Mouse (Mus musculus) midbrain, embryonic 15.5 days (tissue): ENCODE results near the gene Bmpr1b. TPM values are rescaled to one million over a fixed set of nuclear protein-coding genes. Genes with fewer than 3 reads are reported as not detected.

Source experiments
- ATAC-seq: fragments of 200-750 bp; cut with Nextera tagmentation; replicated peaks from 2 replicates; pipeline ENCODE4 v1.8.0; 2017; ENCODE audit warnings: moderate TSS enrichment
- H3K27ac ChIP-seq: fragments of 300-500 bp; sonication (generic); 2 replicates; pipeline ENCODE4 v1.5.1; 2015; ENCODE audit warnings: mild to moderate bottlenecking, inconsistent platforms
- H3K27me3 ChIP-seq: fragments of 300-500 bp; sonication (generic); replicated peaks from 2 replicates; pipeline ENCODE4 v1.6.1; 2015; ENCODE audit warnings: inconsistent platforms
- H3K36me3 ChIP-seq: fragments of 300-500 bp; sonication (generic); replicated peaks from 2 replicates; pipeline ENCODE4 v1.6.1; 2015; ENCODE audit warnings: inconsistent platforms
- H3K4me1 ChIP-seq: fragments of 300-500 bp; sonication (generic); 2 replicates; pipeline ENCODE4 v1.6.1; 2015; ENCODE audit warnings: inconsistent platforms
- H3K4me2 ChIP-seq: fragments of 300-500 bp; sonication (generic); 2 replicates; pipeline ENCODE4 v1.6.1; 2015; ENCODE audit warnings: inconsistent platforms, mild to moderate bottlenecking, moderate library complexity
- H3K4me3 ChIP-seq: fragments of 300-500 bp; sonication (generic); 2 replicates; pipeline ENCODE4 v1.5.1; 2015; ENCODE audit warnings: mild to moderate bottlenecking, inconsistent platforms
- H3K9ac ChIP-seq: fragments of 300-500 bp; sonication (generic); 2 replicates; pipeline ENCODE4 v1.6.1; 2015; ENCODE audit warnings: mild to moderate bottlenecking, inconsistent platforms
- H3K9me3 ChIP-seq: fragments of 300-500 bp; sonication (generic); 2 replicates; pipeline ENCODE4 v1.6.1; 2016; ENCODE audit warnings: inconsistent platforms
- WGBS: fragments of 180-500 bp; shearing (Covaris S2); methylation state at CpG from one replicate; pipeline ENCODE4 v1.1.7; 2015; ENCODE audit warnings: mixed read lengths; 5-methylcytosine and 5-hydroxymethylcytosine counted together
- polyA plus RNA-seq: library from polyadenylated mRNA; unstranded; fragments of >200 nt; fragmentation: Nextera tagmentation; extraction: Ambion mirVana; gene quantifications from 2 replicates; pipeline ENCODE4 v1.2.1, GENCODE M21; 2015

Bmpr1b gene
- polyA plus RNA-seq, 1 experiment from 2014 or later = 2.3 TPM

- H3K27ac ChIP-seq = no peak overlapping the region
- no peak for ATAC-seq
- H3K9me3 ChIP-seq = no peaks in the 10 kb centered on the region
- no peaks in the 10 kb centered on the region for H3K27me3 ChIP-seq
- no peaks in the 10 kb centered on the region for H3K36me3 ChIP-seq
- H3K4me2 ChIP-seq = no peak overlapping the region
- 35% methylated on average over 4 of the region's 4 CpGs for WGBS
- no peak overlapping the region for H3K9ac ChIP-seq
- H3K4me1 ChIP-seq = no peaks in the 10 kb centered on the region
- H3K4me3 ChIP-seq = no peak overlapping the region
These were observed 281.6 kb downstream of the Bmpr1b start for GRCm38 (mm10) chr3:141887476-141888274.

GRCm38 (mm10) chr3:141884190-141884589 is 285.0 kb downstream of the Bmpr1b start:
- WGBS = 97% methylated on average over 5 of the region's 5 CpGs
- no peak for ATAC-seq
- Histone ChIP-seq H3K4me3 (no peak overlapping the region), H3K36me3 (no peaks in the 10 kb centered on the region), H3K27ac (no peak overlapping the region), H3K4me1 (no peaks in the 10 kb centered on the region), H3K9me3 (no peaks in the 10 kb centered on the region), H3K4me2 (no peak overlapping the region), H3K27me3 (no peaks in the 10 kb centered on the region), H3K9ac (no peak overlapping the region)

GRCm38 (mm10) chr3:141882496-141882895 is 286.7 kb downstream of the Bmpr1b start:
- ATAC-seq = no peak

GRCm38 (mm10) chr3:141872337-141873042 is 296.7 kb downstream of the Bmpr1b start:
- no peaks in the 10 kb centered on the region for H3K9me3 ChIP-seq
- ATAC-seq = no peak
- WGBS = 52% methylated on average over 10 of the region's 10 CpGs
- H3K36me3 ChIP-seq = no peaks in the 10 kb centered on the region
- no peak overlapping the region for H3K4me2 ChIP-seq
- no peaks in the 10 kb centered on the region for H3K27me3 ChIP-seq
- H3K4me3 ChIP-seq = no peak overlapping the region
- no peak overlapping the region for H3K9ac ChIP-seq
- H3K4me1 ChIP-seq = no peaks in the 10 kb centered on the region
- H3K27ac ChIP-seq = no peak overlapping the region

More at GRCm38 (mm10) chr3:141882496-141882895, 286.7 kb downstream of the Bmpr1b start:
- Histone ChIP-seq H3K4me3 (no peak overlapping the region), H3K4me2 (no peak overlapping the region), H3K9me3 (no peaks in the 10 kb centered on the region), H3K9ac (no peak overlapping the region), H3K4me1 (no peaks in the 10 kb centered on the region), H3K27ac (no peak overlapping the region), H3K27me3 (no peaks in the 10 kb centered on the region), H3K36me3 (no peaks in the 10 kb centered on the region)
- 75% methylated on average over 2 of the region's 2 CpGs for WGBS

GRCm38 (mm10) chr3:141871805-141872204 is 297.4 kb downstream of the Bmpr1b start:
- WGBS = 70% methylated on average over 3 of the region's 3 CpGs
- no peak overlapping the region for H3K27ac ChIP-seq
- no peaks in the 10 kb centered on the region for H3K36me3 ChIP-seq
- H3K4me1 ChIP-seq = no peaks in the 10 kb centered on the region
- no peak overlapping the region for H3K9ac ChIP-seq
- no peak overlapping the region for H3K4me3 ChIP-seq
- H3K4me2 ChIP-seq = no peak overlapping the region
- H3K9me3 ChIP-seq = no peaks in the 10 kb centered on the region
- no peak for ATAC-seq
- H3K27me3 ChIP-seq = no peaks in the 10 kb centered on the region

GRCm38 (mm10) chr3:141862816-141863461 is 306.3 kb downstream of the Bmpr1b start:
- H3K4me3 ChIP-seq = no peak overlapping the region
- 21% methylated on average over 13 of the region's 13 CpGs for WGBS
- H3K9me3 ChIP-seq = no peaks in the 10 kb centered on the region
- peak; percentile 96 for ATAC-seq
- no peaks in the 10 kb centered on the region for H3K4me1 ChIP-seq
- no peaks in the 10 kb centered on the region for H3K27me3 ChIP-seq
- peak overlapping the region; percentile 38; the same call in 1 of the 2 replicates for H3K4me2 ChIP-seq
- no peak overlapping the region for H3K27ac ChIP-seq
- no peak overlapping the region for H3K9ac ChIP-seq
- H3K36me3 ChIP-seq = no peaks in the 10 kb centered on the region

- H3K36me3 ChIP-seq = no peaks in the 10 kb centered on the region
- WGBS = 94% methylated on average over 8 of the region's 8 CpGs
- H3K9ac ChIP-seq = no peak overlapping the region
- no peaks in the 10 kb centered on the region for H3K27me3 ChIP-seq
- no peak overlapping the region for H3K27ac ChIP-seq
- H3K4me2 ChIP-seq = no peak overlapping the region
- no peaks in the 10 kb centered on the region for H3K9me3 ChIP-seq
- H3K4me3 ChIP-seq = no peak overlapping the region
- no peak for ATAC-seq
- H3K4me1 ChIP-seq = no peaks in the 10 kb centered on the region
These were observed 312.1 kb downstream of the Bmpr1b start for GRCm38 (mm10) chr3:141857123-141857522.

GRCm38 (mm10) chr3:141854339-141854738 is 314.9 kb downstream of the Bmpr1b start:
- Histone ChIP-seq H3K4me2 (no peak overlapping the region), H3K27me3 (no peaks in the 10 kb centered on the region), H3K4me3 (no peak overlapping the region), H3K9me3 (no peaks in the 10 kb centered on the region), H3K9ac (no peak overlapping the region), H3K27ac (no peak overlapping the region), H3K4me1 (no peaks in the 10 kb centered on the region), H3K36me3 (no peaks in the 10 kb centered on the region)
- ATAC-seq = no peak
- WGBS = 81% methylated on average over 4 of the region's 4 CpGs

- H3K9me3 ChIP-seq = no peaks in the 10 kb centered on the region
- H3K27ac ChIP-seq = no peak overlapping the region
- H3K4me3 ChIP-seq = no peak overlapping the region
- ATAC-seq = no peak
- no peaks in the 10 kb centered on the region for H3K36me3 ChIP-seq
- no peaks in the 10 kb centered on the region for H3K4me1 ChIP-seq
- no peaks in the 10 kb centered on the region for H3K27me3 ChIP-seq
- H3K9ac ChIP-seq = no peak overlapping the region
- H3K4me2 ChIP-seq = no peak overlapping the region
- WGBS = 71% methylated on average over 7 of the region's 7 CpGs
These were observed 319.1 kb downstream of the Bmpr1b start for GRCm38 (mm10) chr3:141850141-141850540.

GRCm38 (mm10) chr3:141849206-141849605 is 320.0 kb downstream of the Bmpr1b start:
- 21% methylated on average over 1 of the region's 1 CpGs for WGBS
- H3K4me3 ChIP-seq = no peak overlapping the region
- ATAC-seq = no peak
- no peaks in the 10 kb centered on the region for H3K9me3 ChIP-seq
- no peak overlapping the region for H3K9ac ChIP-seq
- no peaks in the 10 kb centered on the region for H3K27me3 ChIP-seq
- no peaks in the 10 kb centered on the region for H3K36me3 ChIP-seq
- H3K27ac ChIP-seq = no peak overlapping the region
- no peaks in the 10 kb centered on the region for H3K4me1 ChIP-seq
- H3K4me2 ChIP-seq = no peak overlapping the region

GRCm38 (mm10) chr3:141838864-141839263 is 330.4 kb downstream of the Bmpr1b start:
- H3K4me3 ChIP-seq = no peak overlapping the region
- H3K4me2 ChIP-seq = no peak overlapping the region
- no peak overlapping the region for H3K27ac ChIP-seq
- 43% methylated on average over 7 of the region's 7 CpGs for WGBS
- no peaks in the 10 kb centered on the region for H3K27me3 ChIP-seq
- no peak overlapping the region for H3K9ac ChIP-seq
- no peaks in the 10 kb centered on the region for H3K9me3 ChIP-seq
- H3K4me1 ChIP-seq = no peaks in the 10 kb centered on the region
- peak; percentile 24; the same call in 1 of the 2 replicates for ATAC-seq
- no peaks in the 10 kb centered on the region for H3K36me3 ChIP-seq

GRCm38 (mm10) chr3:141831135-141831534 is 338.1 kb downstream of the Bmpr1b start:
- H3K9me3 ChIP-seq = no peaks in the 10 kb centered on the region
- WGBS = 17% methylated on average over 3 of the region's 3 CpGs
- ATAC-seq = peak; percentile 94
- no peak overlapping the region for H3K27ac ChIP-seq
- no peak overlapping the region for H3K4me3 ChIP-seq
- no peaks in the 10 kb centered on the region for H3K27me3 ChIP-seq
- H3K9ac ChIP-seq = no peak overlapping the region
- no peaks in the 10 kb centered on the region for H3K4me1 ChIP-seq
- H3K4me2 ChIP-seq = no peak overlapping the region
- H3K36me3 ChIP-seq = no peaks in the 10 kb centered on the region
